Comparison of ENCODE assay signal across 16 mouse cellular contexts in the genomic region with DNA sequence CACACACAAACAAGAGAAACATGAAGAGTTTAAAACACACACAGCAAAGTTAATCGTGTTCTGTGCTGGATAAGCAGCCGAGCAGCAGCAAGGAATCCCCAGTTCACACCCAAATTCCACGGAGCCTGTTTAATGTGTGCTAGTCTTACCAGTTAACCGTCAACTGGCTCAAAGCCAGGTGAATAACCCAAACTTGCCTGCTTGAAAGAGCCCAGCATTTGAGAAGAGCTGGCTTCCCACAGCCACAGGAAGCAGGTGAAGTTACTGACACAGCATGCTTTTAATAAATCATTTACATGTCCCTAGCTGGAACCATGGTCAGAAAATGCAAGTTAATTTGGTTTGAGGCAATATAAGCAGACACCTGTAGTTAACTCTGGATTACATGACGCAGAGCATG.
DNase-seq lines count a peak whose midpoint lies in the region; ATAC-seq and TF ChIP-seq lines count a peak whose summit lies in the region.
"Had no signal": no experiment of that assay in that cellular context is flagged by ENCODE, and none has a peak within 500 bp of the region (broad histone marks: within the 10 kb centered on the region; RNA-seq: fewer than 3 reads in every experiment).

No protein-coding gene starts in this region.

- H3K4me3 ChIP-seq in lung, embryonic 14.5 days (ENCODE audit: low read depth, low read length): no peak overlapping the region
- no peak overlapping the region for H3K4me3 ChIP-seq in lung, adult 2 months (replicated peaks; ENCODE audit: extremely low read depth, low read depth, low read length)
- H3K4me3 ChIP-seq: erythroblast, embryonic 14.5 days; limb, embryonic 15.5 days; midbrain, embryonic 12.5 days had no signal

- no peak for TF ChIP-seq POLR2A in lung, adult 2 months (IDR thresholded peaks at IDR 0.05; ENCODE audit: borderline replicate concordance, extremely low read depth, low read depth, low read length)

- no peaks in the 10 kb centered on the region for H3K4me1 ChIP-seq in lung, embryonic 14.5 days (ENCODE audit: insufficient read depth)
- no peaks in the 10 kb centered on the region for H3K4me1 ChIP-seq in lung, adult 2 months (ENCODE audit: control insufficient read depth, insufficient read depth, low read length)
- H3K4me1 ChIP-seq: limb, embryonic 15.5 days; midbrain, embryonic 12.5 days had no signal

- no peaks in the 10 kb centered on the region for H3K27me3 ChIP-seq in lung, embryonic 14.5 days (ENCODE audit: insufficient read depth, low read length)
- H3K27me3 ChIP-seq: CH12.LX; limb, embryonic 15.5 days; midbrain, embryonic 12.5 days had no signal

- H3K27ac ChIP-seq in lung, embryonic 14.5 days (ENCODE audit: low read depth): no peak overlapping the region
- H3K27ac ChIP-seq: limb, embryonic 15.5 days; midbrain, embryonic 12.5 days had no signal

- ATAC-seq in lung, embryonic 14.5 days (ENCODE audit: insufficient read depth): no peak

- no peak overlapping the region for H3K4me2 ChIP-seq in lung, embryonic 14.5 days
- H3K4me2 ChIP-seq: limb, embryonic 15.5 days; midbrain, embryonic 12.5 days had no signal

- no peak for TF ChIP-seq CTCF in lung, embryonic 14.5 days (IDR thresholded peaks at IDR 0.05; ENCODE audit: low read depth)
- no peak for TF ChIP-seq CTCF in lung, adult 2 months (IDR thresholded peaks at IDR 0.05; ENCODE audit: insufficient read depth, low read length)

- 53% methylated on average over 5 of the region's 5 CpGs for whole genome bisulfite sequencing in lung, embryonic 14.5 days
- WGBS in lung, adult 2 months: 41% methylated on average over 5 of the region's 5 CpGs

- no peak overlapping the region for H3K9ac ChIP-seq in lung, embryonic 14.5 days
- H3K9ac ChIP-seq: limb, embryonic 15.5 days; midbrain, embryonic 12.5 days had no signal

- DNase-seq in lung, embryonic 14.5 days: peak; percentile 63
- no peak for DNase-seq in lung, adult 2 months
- peak; percentile 19 for DNase-seq in Muller cell, postnatal 12 days (ENCODE audit: inconsistent ontology term)
- DNase-seq in kidney, adult 18-20 months: peak; percentile 59
- DNase-seq in kidney, postnatal 36 days: peak; percentile 75 to 88
- no peak for DNase-seq in gastrocnemius, postnatal 25 days
- no peak for DNase-seq in gastrocnemius, adult 18-20 months (ENCODE audit: low spot score)
- DNase-seq in cerebellum, postnatal 10 days: no peak
- DNase-seq: cerebellum, adult 18-20 months; heart, adult 18-20 months; heart, postnatal 10 days; lung, postnatal 10 days had no signal

- no peaks in the 10 kb centered on the region for H3K9me3 ChIP-seq in lung, embryonic 14.5 days (ENCODE audit: low read depth, low read length)
- H3K9me3 ChIP-seq: limb, embryonic 15.5 days; midbrain, embryonic 12.5 days had no signal

- H3K36me3 ChIP-seq in lung, embryonic 14.5 days (ENCODE audit: insufficient read depth): peaks cover 20% of the 10 kb centered on the region; the same call in 1 of the 2 replicates
- H3K36me3 ChIP-seq: midbrain, embryonic 12.5 days had no signal

Comparison
In these comparisons a context has a peak if more than half of its experiments do, and no peak if none do; other contexts are left out.
1. DNase-seq: peak in lung, embryonic 14.5 days (single experiment), Muller cell, postnatal 12 days (single experiment), kidney, adult 18-20 months (single experiment) and kidney, postnatal 36 days (2 of 2); none in lung, adult 2 months (single experiment), gastrocnemius, postnatal 25 days (single experiment), gastrocnemius, adult 18-20 months (single experiment) and cerebellum, postnatal 10 days (0 of 2).